Mouse (Mus musculus): ENCODE results near the gene Tra2a. TPM values are rescaled to one million over a fixed set of nuclear protein-coding genes. Genes with fewer than 3 reads are reported as not detected.
"Not testable (repeated sequence)": the region's sequence is repeated elsewhere in the genome, so short reads cannot be mapped to it uniquely, and the experiment has no call there.

The Tra2a gene
- total RNA-seq (2015): 124 and 144 TPM in 2 replicates
- 98.9 and 106 TPM in 2 replicates for total RNA-seq (2017)

DNA sequence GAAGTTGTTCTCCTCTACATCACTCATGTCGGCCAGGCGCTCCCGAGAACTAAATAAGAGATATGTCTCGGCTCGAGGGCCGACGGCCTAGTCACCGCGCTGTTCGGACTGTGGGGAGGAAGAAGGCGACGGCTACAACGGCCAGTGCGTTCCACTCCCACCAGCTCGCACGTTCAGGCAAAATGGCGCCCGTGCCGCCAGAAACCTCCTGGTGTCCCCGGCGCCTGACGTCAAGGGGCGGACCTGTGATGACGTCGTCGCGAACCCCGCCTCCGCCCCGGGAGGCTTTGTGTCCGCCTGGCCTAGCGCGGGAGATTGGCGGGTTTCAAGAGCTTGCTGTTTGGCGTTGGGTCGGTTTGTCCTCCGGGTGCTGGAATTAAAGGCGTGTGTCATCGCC is at the start of gene Tra2a:
Gene Tra2a (minus strand): TSS at position 187 of the 397 bp plus-strand sequence.
- peak; percentile 93 for ATAC-seq (ENCODE audit: poor library complexity, severe bottlenecking)

- no peak for ATAC-seq (ENCODE audit: poor library complexity, severe bottlenecking)
Observed at GRCm38 (mm10) chr6:49298286-49298685, 34.5 kb upstream of the Tra2a start.

- ATAC-seq (ENCODE audit: poor library complexity, severe bottlenecking): peak; percentile 56
Observed at GRCm38 (mm10) chr6:49282122-49282521, 18.3 kb upstream of the Tra2a start.

DNA sequence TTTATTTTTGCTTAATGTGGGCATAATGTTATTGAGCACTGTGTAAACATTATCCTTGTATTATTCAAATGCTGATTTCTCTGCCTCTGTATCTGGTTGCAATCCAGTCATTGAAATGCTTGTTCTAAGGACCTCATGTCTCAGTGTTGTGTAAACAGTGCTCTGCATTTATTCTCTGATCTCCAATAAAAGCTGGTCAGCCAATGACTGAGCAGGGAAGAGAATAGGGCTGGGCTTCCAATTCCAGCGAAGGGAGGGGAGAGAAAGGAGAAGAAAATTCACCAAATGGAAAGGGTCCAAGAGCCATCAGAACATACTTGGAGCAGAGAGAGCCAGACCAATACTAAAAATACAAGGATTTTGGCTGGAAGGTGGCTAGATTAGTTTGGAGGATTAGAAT is 17.1 kb upstream of the Tra2a start:
- ATAC-seq (ENCODE audit: poor library complexity, severe bottlenecking): no peak

DNA sequence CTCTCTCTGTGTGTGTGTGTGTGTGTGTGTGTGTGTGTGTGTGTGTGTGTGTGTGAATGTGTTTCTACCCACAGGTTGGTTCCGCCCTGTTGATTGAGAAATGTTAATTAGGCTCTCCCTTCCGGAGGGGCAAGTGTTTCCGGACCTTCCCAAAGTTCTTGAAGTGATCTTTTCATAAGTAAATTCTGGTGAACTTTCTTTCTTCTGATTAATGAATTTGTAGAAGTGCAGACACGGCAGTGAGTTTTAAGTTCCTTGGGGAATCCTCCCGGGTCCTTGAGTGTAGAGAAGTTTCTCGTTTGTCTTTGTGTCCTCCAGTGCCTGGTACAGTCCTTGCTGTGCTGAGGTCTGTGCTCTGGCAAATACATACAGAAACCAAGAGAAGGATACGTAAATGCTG is 11.5 kb upstream of the Tra2a start:
- ATAC-seq (ENCODE audit: poor library complexity, severe bottlenecking): no peak

DNA sequence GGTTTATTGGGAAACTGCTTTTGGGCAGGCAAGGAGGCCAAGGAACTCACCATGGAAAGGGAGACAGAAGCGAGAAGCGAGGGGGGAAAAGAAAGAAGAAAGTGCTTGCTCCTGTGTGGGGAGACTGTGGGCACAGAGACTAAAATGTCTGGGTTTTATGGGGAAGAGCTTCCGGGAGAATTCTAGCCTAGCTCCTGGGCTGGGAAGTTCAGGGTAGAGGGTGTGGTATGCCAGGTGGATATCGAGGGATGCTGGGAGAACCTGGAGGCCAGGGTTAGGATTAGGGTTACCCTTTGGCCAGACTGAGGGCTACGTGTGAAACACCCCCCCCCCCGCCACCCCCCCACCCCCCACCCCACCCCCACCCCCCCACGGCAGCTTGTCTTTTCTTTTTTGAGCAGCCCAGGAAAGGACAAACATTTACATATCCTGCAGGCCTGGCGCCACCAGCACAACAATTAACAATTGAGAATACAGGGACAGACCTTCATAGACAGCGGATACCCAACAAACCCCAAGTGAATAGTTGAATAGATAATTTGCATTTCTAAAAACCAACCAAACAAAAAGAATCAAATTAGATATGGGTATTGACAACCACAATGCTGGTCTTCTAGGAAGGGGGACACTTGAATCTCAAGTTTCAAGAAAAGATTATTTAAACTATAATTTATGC is 10.7 kb upstream of the Tra2a start:
- no peak for ATAC-seq (ENCODE audit: poor library complexity, severe bottlenecking)

GRCm38 (mm10) chr6:49273934-49274333 is 10.1 kb upstream of the Tra2a start:
- ATAC-seq (ENCODE audit: poor library complexity, severe bottlenecking): no peak

- ATAC-seq (ENCODE audit: poor library complexity, severe bottlenecking): no peak
Observed at GRCm38 (mm10) chr6:49272863-49273262, 9.0 kb upstream of the Tra2a start.

DNA sequence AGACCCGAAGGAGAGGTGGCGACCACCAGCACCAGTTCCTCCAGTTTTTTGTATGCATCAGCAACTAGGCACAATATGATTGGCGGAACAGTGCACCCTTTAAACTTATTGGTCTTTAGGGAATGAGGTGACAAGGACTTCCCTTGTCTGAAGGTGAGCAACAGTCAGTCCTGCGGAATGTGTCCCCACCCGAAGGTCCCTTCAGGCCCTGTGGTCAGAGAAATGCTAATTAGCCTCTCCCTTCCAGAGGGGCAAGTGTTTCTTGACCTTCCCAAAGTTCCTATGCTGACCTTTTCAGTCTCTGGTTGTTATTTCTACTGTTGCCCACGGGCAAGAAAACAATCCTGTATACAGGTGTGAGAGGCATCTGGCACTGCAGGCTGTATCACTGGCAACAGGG is 8.0 kb upstream of the Tra2a start:
- ATAC-seq (ENCODE audit: poor library complexity, severe bottlenecking): no peak

DNA sequence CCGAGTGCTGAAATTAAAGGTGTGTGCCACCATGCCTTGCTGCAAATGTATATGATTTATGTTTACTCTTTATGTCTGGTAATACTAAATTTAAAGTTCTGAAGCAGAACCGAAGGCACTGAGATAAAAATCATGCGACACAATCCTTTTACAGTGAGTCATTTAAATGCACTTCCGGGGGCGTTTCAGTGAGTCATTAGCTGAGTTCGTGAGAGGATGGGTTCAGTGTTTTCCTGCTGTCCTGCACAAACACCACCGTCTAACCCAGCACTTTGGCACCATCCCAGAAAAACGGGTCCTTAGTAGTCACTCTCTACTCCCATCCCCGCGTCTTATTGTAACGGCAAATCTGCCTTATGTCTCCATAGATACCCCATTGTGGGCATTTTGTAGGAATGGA is 6.1 kb upstream of the Tra2a start:
- ATAC-seq (ENCODE audit: poor library complexity, severe bottlenecking): no peak

GRCm38 (mm10) chr6:49269200-49269599 is 5.4 kb upstream of the Tra2a start:
- ATAC-seq (ENCODE audit: poor library complexity, severe bottlenecking): peak; percentile 96

DNA sequence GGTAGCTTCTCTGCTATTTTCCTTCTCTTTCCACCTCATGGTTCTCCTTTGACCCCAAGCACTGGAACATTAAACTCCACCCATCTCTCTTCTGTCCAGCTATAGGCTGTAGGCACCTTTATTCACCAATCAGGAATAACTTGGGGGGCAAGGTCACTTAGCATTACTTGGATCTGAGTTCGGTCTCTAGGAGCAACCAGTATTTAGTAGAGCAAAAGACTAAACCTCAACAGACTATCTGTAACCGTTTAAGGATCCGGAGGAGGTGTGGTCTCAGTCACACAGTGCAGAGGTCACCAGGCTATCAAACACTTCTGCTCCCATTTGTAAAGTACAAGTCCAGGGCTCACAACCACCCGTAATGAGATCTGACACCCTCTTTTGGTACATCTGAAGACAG is 3.9 kb upstream of the Tra2a start:
- ATAC-seq (ENCODE audit: poor library complexity, severe bottlenecking): no peak

DNA sequence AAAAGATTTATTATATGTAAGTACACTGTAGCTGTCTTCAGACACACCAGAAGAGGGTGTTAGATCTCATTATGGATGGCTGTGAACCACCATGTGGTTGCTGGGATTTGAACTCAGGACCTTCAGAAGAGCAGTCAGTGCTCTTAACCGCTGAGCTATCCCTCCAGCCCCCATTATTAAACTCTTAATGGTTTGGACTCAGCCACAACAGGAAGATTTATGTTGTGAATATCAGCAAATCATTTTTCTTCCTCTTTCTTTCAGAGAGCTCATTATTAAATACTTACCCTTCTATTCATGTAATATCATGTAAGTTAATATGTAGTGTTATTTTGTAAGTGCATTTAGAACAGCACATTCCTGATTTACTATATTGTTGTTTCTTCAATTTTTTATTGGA is 1.4 kb upstream of the Tra2a start:
- ATAC-seq (ENCODE audit: poor library complexity, severe bottlenecking): not testable (repeated sequence)

DNA sequence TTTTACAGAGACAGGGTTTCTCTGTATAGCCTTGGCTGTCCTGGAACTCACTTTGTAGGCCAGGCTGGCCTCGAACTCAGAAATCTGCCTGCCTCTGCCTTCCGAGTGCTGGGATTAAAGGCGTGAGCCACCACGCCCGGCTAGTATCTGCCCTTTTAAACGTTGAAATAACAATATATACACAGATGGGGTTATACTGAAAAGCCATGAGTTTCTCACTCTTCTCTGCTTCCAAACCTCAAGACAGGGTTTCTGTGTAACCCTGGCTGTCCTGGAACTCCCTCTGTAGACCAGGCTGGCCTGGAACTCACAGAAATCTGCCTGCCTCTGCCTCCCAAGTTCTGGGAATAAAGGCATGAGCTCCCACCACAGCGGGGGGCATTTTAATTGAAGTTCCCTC is 613 bp upstream of the Tra2a start:
- ATAC-seq (ENCODE audit: poor library complexity, severe bottlenecking): not testable (repeated sequence)

DNA sequence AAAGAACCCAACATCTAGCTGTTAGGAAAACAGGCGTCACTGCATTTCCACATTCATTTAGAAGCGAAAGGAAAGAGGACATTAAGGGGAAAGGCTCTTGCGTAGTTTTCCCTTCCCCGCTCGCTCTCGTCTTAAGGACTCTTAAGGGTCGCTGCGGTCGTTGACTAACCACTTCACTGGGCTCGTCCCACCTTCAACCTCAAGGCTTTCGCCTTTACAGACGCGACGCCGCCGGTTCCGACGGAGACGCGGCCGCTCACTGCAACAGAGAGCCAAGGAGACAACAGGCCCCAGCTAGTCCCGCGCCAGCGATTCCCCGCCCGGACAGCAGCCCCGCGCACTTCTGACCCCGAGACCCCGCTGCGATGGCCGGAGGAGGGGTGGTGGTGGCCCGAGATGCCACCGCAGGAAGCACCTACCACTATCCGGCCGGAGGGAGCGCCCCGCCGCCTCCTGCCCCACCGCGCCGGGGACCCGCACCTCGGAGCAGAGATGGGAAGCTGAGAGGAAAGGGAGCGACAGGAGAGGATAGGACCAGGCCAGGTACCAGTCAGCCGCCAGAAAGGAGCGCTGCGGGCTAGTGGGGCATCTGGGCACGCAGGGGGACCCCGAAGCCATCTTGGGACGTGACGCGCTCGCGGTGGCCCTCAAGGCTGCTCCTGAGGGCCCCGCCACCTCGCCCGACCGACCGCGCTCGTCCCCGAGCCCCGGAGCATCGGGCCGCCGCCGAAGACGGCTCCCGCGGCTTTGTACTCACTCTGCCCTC is 569 bp downstream of the Tra2a start:
- peak; percentile 46 for ATAC-seq (ENCODE audit: poor library complexity, severe bottlenecking)

- ATAC-seq (ENCODE audit: poor library complexity, severe bottlenecking): no peak
Observed at GRCm38 (mm10) chr6:49262421-49262820, 1.4 kb downstream of the Tra2a start.

- ATAC-seq (ENCODE audit: poor library complexity, severe bottlenecking): no peak
Observed at GRCm38 (mm10) chr6:49259711-49260110, 4.1 kb downstream of the Tra2a start.

DNA sequence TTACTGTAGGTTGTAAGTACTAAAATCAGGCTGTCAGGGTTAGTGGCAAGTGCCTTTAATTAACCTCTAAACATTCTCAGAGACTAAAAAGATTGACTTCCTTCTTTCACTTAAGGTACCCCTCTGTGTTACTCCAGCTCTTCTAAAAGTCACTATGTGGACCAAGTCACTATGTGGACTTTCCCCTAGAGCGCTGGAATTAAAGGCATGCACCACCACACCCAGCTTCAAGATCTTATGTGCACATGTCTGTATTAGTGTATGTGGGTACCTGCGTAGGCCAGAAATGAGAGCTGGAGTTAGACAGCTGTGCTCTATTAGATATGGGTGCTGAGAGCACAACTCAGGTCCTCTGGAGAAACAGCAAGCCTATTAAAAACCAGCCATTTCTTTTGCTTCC is 6.0 kb downstream of the Tra2a start:
- ATAC-seq (ENCODE audit: poor library complexity, severe bottlenecking): no peak

GRCm38 (mm10) chr6:49252207-49252606 is 11.6 kb downstream of the Tra2a start:
- no peak for ATAC-seq (ENCODE audit: poor library complexity, severe bottlenecking)

DNA sequence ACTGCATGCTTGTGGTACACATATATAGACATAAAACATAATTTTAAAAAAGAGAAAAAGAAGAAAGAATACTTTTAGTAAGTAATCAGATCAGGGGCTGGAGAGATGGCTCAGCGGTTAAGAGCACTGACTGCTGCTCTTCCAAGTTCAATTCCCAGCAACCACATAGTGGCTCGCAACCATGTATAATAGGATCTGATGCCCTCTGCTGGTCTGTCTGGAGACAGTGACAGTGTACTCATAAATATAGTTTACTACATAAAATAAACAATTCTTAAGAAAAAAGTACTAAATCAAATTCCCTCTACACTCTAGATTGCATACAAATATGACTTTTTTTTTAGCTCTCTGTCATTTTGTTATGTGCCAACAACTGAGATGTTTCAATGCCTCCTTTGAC is 12.6 kb downstream of the Tra2a start:
- no peak for ATAC-seq (ENCODE audit: poor library complexity, severe bottlenecking)

- ATAC-seq (ENCODE audit: poor library complexity, severe bottlenecking): no peak
Observed at GRCm38 (mm10) chr6:49247246-49247645, 16.6 kb downstream of the Tra2a start.

- ATAC-seq (ENCODE audit: poor library complexity, severe bottlenecking): no peak
Observed at GRCm38 (mm10) chr6:49242331-49242730, 21.5 kb downstream of the Tra2a start.
